Mouse (Mus musculus) heart, embryonic 11.5 days (tissue): Measurements from ENCODE around the gene Dido1. TPM values are rescaled to one million over a fixed set of nuclear protein-coding genes. Genes with fewer than 3 reads are reported as not detected.
A peak's percentile ranks its signal among the peaks of the same experiment; 100 is the strongest.

Experiments
- ATAC-seq: fragments of 200-750 bp; cut with Nextera tagmentation; replicated peaks from 2 replicates; pipeline ENCODE4 v1.8.0; 2017; ENCODE audit warnings: moderate library complexity; ENCODE audit not compliant: insufficient number of reproducible peaks, low FRiP score, low TSS enrichment
- H3K27ac ChIP-seq: fragments of 300-500 bp; sonication (generic); 2 replicates; pipeline ENCODE4 v1.5.1; 2014; ENCODE audit warnings: mild to moderate bottlenecking, low read depth, low read length
- H3K27me3 ChIP-seq: fragments of 300-500 bp; sonication (generic); 2 replicates; pipeline ENCODE4 v1.6.1; 2014; ENCODE audit warnings: mild to moderate bottlenecking, low read length, mixed read lengths; ENCODE audit not compliant: control insufficient read depth, insufficient read depth
- H3K36me3 ChIP-seq: fragments of 300-500 bp; sonication (generic); 2 replicates; pipeline ENCODE4 v1.6.1; 2014; ENCODE audit warnings: mild to moderate bottlenecking, low read length, moderate library complexity, mixed read lengths; ENCODE audit not compliant: control insufficient read depth, insufficient read depth
- H3K4me1 ChIP-seq: fragments of 300-500 bp; sonication (generic); 2 replicates; pipeline ENCODE4 v1.6.1; 2014; ENCODE audit warnings: low read length; ENCODE audit not compliant: control insufficient read depth, insufficient read depth
- H3K4me2 ChIP-seq: fragments of 300-500 bp; sonication (generic); 2 replicates; pipeline ENCODE4 v1.6.1; 2014; ENCODE audit warnings: mild to moderate bottlenecking, moderate library complexity
- H3K4me3 ChIP-seq: fragments of 300-500 bp; sonication (generic); 2 replicates; pipeline ENCODE4 v1.5.1; 2014; ENCODE audit warnings: low read depth, low read length
- H3K9ac ChIP-seq: fragments of 300-500 bp; sonication (generic); 2 replicates; pipeline ENCODE4 v1.6.1; 2014; ENCODE audit warnings: mild to moderate bottlenecking, low read depth, low read length, moderate library complexity
- H3K9me3 ChIP-seq: fragments of 300-500 bp; sonication (generic); replicated peaks from 2 replicates; pipeline ENCODE4 v1.6.1; 2016; ENCODE audit warnings: low read length; ENCODE audit not compliant: control insufficient read depth
- WGBS: fragments of 180-500 bp; shearing (Covaris S2); extraction: QIAGEN DNeasy Blood & Tissue Kit; methylation state at CpG from one replicate; pipeline ENCODE4 v1.1.7; 2014; ENCODE audit not compliant: insufficient replicate concordance; 5-methylcytosine and 5-hydroxymethylcytosine counted together
- polyA plus RNA-seq: library from polyadenylated mRNA; unstranded; fragments of >200 nt; fragmentation: Nextera tagmentation; extraction: Ambion mirVana; gene quantifications from 2 replicates; pipeline ENCODE4 v1.2.1, GENCODE M21; 2014

The Dido1 gene
- 20.8 and 21.3 TPM in 2 replicates for polyA plus RNA-seq

DNA sequence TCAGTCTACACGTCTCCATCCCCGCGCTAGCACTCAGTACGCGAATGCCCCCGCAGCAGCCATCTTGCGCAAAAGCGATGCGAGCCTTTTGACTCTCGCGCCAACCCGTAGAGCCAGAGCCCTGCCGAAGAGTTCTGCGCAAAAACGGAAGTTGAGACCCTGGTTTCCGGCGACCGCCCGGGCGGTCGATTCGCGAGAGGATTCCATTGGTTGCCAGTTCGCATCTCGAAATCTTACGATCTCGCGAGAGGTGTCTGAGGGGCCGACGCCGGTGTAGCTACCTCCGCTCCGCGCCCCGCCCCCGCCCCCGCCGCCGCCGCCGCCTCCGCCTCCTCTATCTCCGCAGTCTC, at the start of gene Dido1, which contains the start of gene Gid8:
TSS of gene Dido1 (minus strand) at position 77 of the 350 bp plus-strand sequence.
TSS of gene Gid8 (plus strand) at position 195 of the 350 bp plus-strand sequence.
- H3K4me3 ChIP-seq, result peak within 1 kb of the TSS; percentile 99
- ATAC-seq, result peak; percentile 91
- no peaks in the 10 kb centered on the region for H3K27me3 ChIP-seq
- H3K27ac ChIP-seq, result peak within 1 kb of the TSS; percentile 92
- H3K9ac ChIP-seq, result peak within 1 kb of the TSS; percentile 99
- peaks cover 9% of the 10 kb centered on the region; the same call in 1 of the 2 replicates for H3K36me3 ChIP-seq
- peak within 1 kb of the TSS; percentile 80 for H3K4me2 ChIP-seq
- no peaks in the 10 kb centered on the region for H3K9me3 ChIP-seq
- 0% methylated on average over 29 of the region's 43 CpGs for WGBS
- H3K4me1 ChIP-seq, result peaks cover 19% of the 10 kb centered on the region

- H3K27ac ChIP-seq, result no peak overlapping the region
- H3K9me3 ChIP-seq, result no peaks in the 10 kb centered on the region
- ATAC-seq, result no peak
- no peak overlapping the region for H3K9ac ChIP-seq
- H3K27me3 ChIP-seq, result peaks cover 18% of the 10 kb centered on the region
- H3K36me3 ChIP-seq, result no peaks in the 10 kb centered on the region
- 54% methylated on average over 15 of the region's 15 CpGs for WGBS
- no peak overlapping the region for H3K4me3 ChIP-seq
- no peak overlapping the region for H3K4me2 ChIP-seq
- no peaks in the 10 kb centered on the region for H3K4me1 ChIP-seq
Measured at GRCm38 (mm10) chr2:180758513-180759263, 48.9 kb upstream of the Dido1 start.

- WGBS, result 44% methylated on average over 2 of the region's 2 CpGs
Measured at GRCm38 (mm10) chr2:180756786-180757185, 47.0 kb upstream of the Dido1 start.

GRCm38 (mm10) chr2:180755896-180756295, 46.1 kb upstream of the Dido1 start:
- H3K9ac ChIP-seq, result no peak overlapping the region
- no peaks in the 10 kb centered on the region for H3K9me3 ChIP-seq
- no peak for ATAC-seq
- 1% methylated on average over 8 of the region's 8 CpGs for WGBS
- H3K4me1 ChIP-seq, result no peaks in the 10 kb centered on the region
- no peak overlapping the region for H3K4me3 ChIP-seq
- no peak overlapping the region for H3K27ac ChIP-seq
- peaks cover 6% of the 10 kb centered on the region for H3K27me3 ChIP-seq
- H3K36me3 ChIP-seq, result no peaks in the 10 kb centered on the region
- no peak overlapping the region for H3K4me2 ChIP-seq

More at GRCm38 (mm10) chr2:180756786-180757185, 47.0 kb upstream of the Dido1 start:
- no peak for ATAC-seq
- no peak overlapping the region for H3K9ac ChIP-seq
- H3K4me1 ChIP-seq, result no peaks in the 10 kb centered on the region
- no peak overlapping the region for H3K27ac ChIP-seq
- H3K9me3 ChIP-seq, result no peaks in the 10 kb centered on the region
- H3K36me3 ChIP-seq, result no peaks in the 10 kb centered on the region
- H3K4me3 ChIP-seq, result no peak overlapping the region
- peaks cover 12% of the 10 kb centered on the region for H3K27me3 ChIP-seq
- H3K4me2 ChIP-seq, result no peak overlapping the region

- H3K36me3 ChIP-seq, result no peaks in the 10 kb centered on the region
- H3K4me2 ChIP-seq, result no peak overlapping the region
- no peak overlapping the region for H3K4me3 ChIP-seq
- no peak for ATAC-seq
- H3K27me3 ChIP-seq, result peaks cover 4% of the 10 kb centered on the region
- no peaks in the 10 kb centered on the region for H3K9me3 ChIP-seq
- H3K27ac ChIP-seq, result no peak overlapping the region
- 76% methylated on average over 5 of the region's 5 CpGs for WGBS
- no peak overlapping the region for H3K9ac ChIP-seq
- no peaks in the 10 kb centered on the region for H3K4me1 ChIP-seq
Measured at GRCm38 (mm10) chr2:180754976-180755688, 45.3 kb upstream of the Dido1 start.

- Histone ChIP-seq H3K27ac (no peak overlapping the region), H3K36me3 (no peaks in the 10 kb centered on the region), H3K9ac (no peak overlapping the region), H3K4me3 (no peak overlapping the region), H3K4me2 (no peak overlapping the region), H3K27me3 (0 out of 2 replicates have a peak, but pooled peaks cover 4% of the 10 kb centered on the region), H3K4me1 (no peaks in the 10 kb centered on the region), H3K9me3 (no peaks in the 10 kb centered on the region)
- 49% methylated on average over 5 of the region's 5 CpGs for WGBS
- no peak for ATAC-seq
Measured at GRCm38 (mm10) chr2:180748904-180749303, 39.1 kb upstream of the Dido1 start.

- H3K9me3 ChIP-seq, result no peaks in the 10 kb centered on the region
- 41% methylated on average over 5 of the region's 5 CpGs for WGBS
- no peaks in the 10 kb centered on the region for H3K36me3 ChIP-seq
- H3K27ac ChIP-seq, result no peak overlapping the region
- no peak overlapping the region for H3K9ac ChIP-seq
- no peaks in the 10 kb centered on the region for H3K4me1 ChIP-seq
- ATAC-seq, result no peak
- H3K4me3 ChIP-seq, result no peak overlapping the region
- no peak overlapping the region for H3K4me2 ChIP-seq
- H3K27me3 ChIP-seq, result 0 out of 2 replicates have a peak, but pooled peaks cover 4% of the 10 kb centered on the region
Measured at GRCm38 (mm10) chr2:180746569-180747192, 36.9 kb upstream of the Dido1 start.

GRCm38 (mm10) chr2:180745248-180745927, 35.6 kb upstream of the Dido1 start:
- Histone ChIP-seq H3K9me3 (no peaks in the 10 kb centered on the region), H3K27ac (no peak overlapping the region), H3K9ac (no peak overlapping the region), H3K36me3 (no peaks in the 10 kb centered on the region), H3K4me3 (no peak overlapping the region), H3K27me3 (0 out of 2 replicates have a peak, but pooled peaks cover 5% of the 10 kb centered on the region), H3K4me1 (no peaks in the 10 kb centered on the region), H3K4me2 (no peak overlapping the region)
- 34% methylated on average over 17 of the region's 17 CpGs for WGBS
- no peak for ATAC-seq
